Mouse (Mus musculus) spleen, postnatal 4 days (tissue): ENCODE results near the gene Zfp740.

Experiments
- DNase-seq, 2 experiments: peaks; one replicate each; pipeline ENCODE4 v3.0.0; 2022; ENCODE audit warnings: low spot score in 2 of 2

Zfp740 gene

DNA sequence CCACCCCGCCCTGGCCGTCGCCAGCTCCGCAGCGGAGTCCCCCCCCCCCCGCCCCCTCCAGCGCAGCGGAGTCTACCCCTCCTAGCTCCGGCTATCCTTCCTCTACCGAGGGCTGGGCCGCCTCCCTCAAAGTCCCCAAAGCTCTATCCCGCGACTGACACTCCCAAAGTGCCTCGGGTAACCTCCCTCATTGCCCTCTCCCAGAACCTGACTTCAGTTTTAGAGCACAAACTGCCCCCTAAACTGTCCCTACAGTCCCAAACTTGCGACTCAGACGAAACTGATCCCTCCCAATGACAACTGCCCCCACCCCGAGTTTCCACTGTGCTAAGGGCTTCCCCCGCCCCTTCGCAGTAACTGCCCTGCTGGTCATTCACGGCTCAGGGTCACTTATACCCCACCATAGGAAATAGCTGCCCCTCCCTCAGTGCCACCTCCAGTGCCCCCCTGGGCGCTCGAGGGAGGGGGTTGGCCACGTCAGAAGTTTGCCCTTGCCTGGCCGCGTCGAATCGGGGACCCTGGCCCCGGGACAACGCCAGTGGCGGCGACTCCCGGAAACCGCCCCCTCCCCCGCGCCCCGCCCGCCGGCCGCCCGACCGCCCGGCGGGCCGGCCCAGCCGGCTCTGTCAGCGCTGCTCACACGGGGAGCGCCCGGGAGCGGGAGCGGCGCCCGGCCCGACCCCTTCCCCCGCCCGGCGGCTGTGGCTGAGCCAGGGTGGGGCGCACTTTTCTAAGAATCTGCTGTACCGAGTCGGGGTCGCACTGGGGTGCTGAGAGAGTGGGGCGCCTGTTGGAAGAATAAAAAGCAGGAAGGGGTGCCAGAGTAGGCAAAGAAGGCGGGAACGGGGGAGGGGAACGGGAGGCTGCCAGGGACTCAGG is 44.4 kb downstream of the Zfp740 start:
- peak; percentile 29 to 69 for DNase-seq

GRCm38 (mm10) chr15:102248131-102248811 is 45.2 kb downstream of the Zfp740 start:
- DNase-seq: no peak

DNA sequence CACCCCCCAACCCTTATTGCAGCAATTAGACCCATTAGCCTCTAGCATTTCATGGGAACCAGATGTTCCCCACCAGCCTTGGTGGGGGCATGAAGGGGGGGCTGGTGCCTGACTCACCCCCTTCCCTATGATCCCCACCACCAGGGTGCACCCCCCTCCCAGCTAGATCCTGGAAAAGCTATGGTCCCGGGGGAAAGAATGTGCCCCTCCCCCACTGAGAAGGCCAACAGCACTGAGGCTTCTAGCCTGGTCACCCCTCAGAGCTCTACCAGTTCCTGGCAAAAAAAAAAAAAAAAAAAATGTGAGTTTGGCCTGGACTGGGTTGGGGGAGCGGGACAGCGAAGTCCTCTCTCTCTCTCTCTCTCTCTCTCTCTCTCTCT is 45.8 kb downstream of the Zfp740 start:
- no peak for DNase-seq

GRCm38 (mm10) chr15:102249251-102249691 is 46.2 kb downstream of the Zfp740 start:
- no peak for DNase-seq

- DNase-seq: no peak
Measured at GRCm38 (mm10) chr15:102249967-102250366, 46.9 kb downstream of the Zfp740 start.

DNA sequence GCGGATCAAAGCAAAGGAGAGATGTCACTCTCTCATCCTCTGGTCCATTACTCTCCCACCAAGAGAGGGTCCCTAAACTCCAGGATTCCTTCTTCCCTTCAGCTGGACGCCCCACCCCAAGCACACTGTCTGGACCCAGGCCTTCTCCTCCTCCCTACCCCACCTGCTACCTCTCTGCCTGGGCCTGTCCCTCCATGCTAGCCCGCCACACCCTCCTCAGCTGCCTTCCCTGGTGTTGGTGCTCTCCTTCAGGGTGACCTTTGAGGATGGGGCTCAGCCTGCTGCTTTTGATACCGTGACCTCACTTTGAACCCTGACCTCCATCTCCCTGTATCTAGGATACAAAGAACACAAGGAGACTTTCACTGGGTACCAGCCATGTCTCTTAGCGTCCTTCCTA is 47.5 kb downstream of the Zfp740 start:
- no peak for DNase-seq

GRCm38 (mm10) chr15:102255547-102256255 is 52.7 kb downstream of the Zfp740 start:
- no peak for DNase-seq

- no peak for DNase-seq
Measured at GRCm38 (mm10) chr15:102256431-102257201, 53.6 kb downstream of the Zfp740 start.

DNA sequence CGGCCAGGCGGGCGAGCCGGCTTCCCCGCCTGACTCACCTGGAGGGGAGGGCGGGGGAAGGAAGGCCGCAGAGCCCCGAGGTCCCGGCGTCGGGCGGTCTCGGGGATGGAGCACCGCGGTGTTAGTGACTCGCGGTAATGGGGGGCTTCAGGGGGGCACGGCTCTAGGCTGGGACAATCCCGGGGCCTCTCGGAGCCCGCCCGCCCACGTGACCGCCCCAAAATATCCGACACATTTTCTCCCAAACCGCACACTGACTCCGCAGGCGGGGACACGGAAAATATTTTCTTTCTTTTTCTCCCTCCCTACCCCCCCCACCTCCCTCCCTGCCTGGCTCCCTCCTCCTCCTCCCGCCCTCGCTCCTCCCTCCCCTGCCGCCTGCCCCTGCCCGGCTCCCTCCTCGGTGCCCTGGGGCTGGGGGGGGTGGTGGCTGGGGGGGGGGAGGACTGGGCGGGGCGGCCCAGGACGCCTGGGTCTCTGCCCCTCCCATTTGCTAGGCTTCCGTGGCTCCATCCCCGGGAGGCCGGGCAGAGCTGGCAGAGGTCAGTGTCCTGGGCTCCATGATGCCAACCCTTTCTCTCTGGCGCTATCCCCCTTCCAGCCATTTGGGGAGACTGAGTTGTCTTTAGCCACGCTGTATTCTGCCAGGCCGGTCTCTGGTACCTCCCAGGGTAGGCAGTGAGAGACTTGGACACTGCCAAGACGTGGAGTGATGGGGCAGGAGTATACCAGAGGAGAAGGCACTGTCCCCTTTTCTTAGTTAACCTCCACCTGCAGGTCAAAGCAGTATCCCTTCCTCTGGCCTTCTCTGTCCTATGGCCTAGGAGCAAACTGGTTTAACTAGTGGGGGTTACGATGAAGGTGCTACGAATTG is 54.4 kb downstream of the Zfp740 start, which contains the start of gene Rarg:
Rarg (minus strand) TSS at position 316 of the 874 bp plus-strand sequence.
- DNase-seq: no peak

DNA sequence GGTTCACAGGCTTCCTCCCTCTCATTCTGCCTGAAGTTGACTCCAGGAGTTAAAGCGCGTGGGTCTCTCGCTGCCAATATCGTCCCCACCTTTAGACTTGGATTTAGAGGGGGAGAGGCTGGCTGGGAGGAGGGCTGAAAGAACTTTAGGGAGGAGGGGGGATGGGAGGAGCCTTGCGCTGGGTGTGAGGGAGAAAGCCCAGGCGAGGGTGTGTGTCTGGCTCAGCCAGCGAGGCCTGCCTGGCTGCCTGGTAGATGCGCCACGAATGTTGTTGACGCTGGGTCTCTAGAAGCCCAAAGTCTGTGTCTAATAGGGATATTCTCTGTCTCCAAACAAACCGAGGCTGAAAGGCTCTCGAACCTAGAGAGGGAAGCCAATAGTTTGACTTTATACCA is 55.0 kb downstream of the Zfp740 start:
- DNase-seq: no peak

GRCm38 (mm10) chr15:102258581-102259253 is 55.7 kb downstream of the Zfp740 start:
- DNase-seq: no peak

DNA sequence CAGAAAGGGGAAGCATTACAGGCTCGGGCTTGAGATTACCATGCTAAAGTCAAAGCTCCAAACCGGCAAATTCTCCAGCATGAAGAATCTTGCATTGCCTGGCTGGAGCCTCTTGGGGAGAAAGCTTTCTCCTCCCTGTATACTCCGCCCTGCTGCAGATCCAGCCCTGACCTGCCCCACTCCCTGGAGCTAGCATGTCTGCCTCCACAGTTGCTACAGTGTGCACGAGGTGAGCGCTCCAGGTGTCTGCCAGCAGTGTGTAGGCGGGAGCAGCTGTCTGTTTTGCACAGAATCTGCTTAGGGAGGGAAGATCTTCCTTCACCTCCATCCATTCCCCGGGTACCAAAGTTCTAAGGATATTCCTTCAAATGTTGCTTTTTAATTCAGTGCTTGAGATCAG is 59.5 kb downstream of the Zfp740 start:
- no peak for DNase-seq

- DNase-seq: no peak
Measured at GRCm38 (mm10) chr15:102263037-102263436, 60.0 kb downstream of the Zfp740 start.
